Mouse (Mus musculus): ENCODE data around the gene Ccdc15.
A peak's percentile ranks its signal among the peaks of the same experiment; 100 is the strongest.

The Ccdc15 gene

GRCm38 (mm10) chr9:37235951-37236737 lies 112.1 kb downstream of the Ccdc15 start:
- peak; percentile 57 to 69 for DNase-seq (ENCODE audit: inconsistent age in 2 of 2, low spot score in 1 of 2)

GRCm38 (mm10) chr9:37232201-37233195 lies 115.7 kb downstream of the Ccdc15 start:
- DNase-seq (ENCODE audit: inconsistent age in 2 of 2, low spot score in 1 of 2) = peak; percentile 30 to 38

DNA sequence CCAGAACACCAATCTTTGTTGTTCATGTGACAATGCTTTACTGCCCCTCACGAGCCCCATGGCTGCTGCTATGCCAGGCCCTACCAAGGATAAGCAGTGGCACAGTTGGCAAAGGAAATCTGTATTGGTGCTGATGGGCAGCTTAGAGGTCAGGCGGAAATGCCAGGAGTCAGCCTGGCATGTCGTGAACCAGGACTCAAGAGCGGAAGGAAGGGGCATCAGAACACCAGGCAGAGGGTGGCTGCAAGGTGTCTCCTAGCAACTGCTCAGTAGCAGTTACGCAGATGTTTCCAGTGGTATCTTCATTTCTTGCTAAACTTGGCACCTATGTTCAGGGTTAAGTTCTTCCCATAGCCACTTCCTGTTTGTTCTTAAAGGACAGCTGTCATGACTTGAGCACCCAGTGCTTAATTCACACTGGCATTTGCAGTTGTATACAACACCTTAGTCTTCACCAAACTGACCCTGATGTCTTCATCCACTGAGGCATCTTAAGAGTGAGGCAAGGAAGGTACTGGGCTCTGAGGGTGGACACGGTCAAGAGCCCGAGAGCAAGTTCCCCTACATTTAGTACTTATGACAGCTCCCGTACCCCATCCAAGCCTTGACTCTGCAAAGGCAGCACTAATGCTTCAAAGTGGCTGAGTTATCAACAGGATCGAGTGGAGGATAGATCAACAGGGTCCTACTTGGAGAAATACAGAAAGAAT lies 117.6 kb downstream of the Ccdc15 start:
- no peak for DNase-seq (ENCODE audit: inconsistent age in 2 of 2, low spot score in 1 of 2)

GRCm38 (mm10) chr9:37229880-37230325 lies 118.3 kb downstream of the Ccdc15 start:
- peak; percentile 57 to 90 for DNase-seq (ENCODE audit: inconsistent age in 2 of 2, low spot score in 1 of 2)

Measured in adrenal gland, adult (tissue).